In genomic region chr6:119654777-119655176, GRCm38 (mm10) we compare ENCODE assay signal across 5 mouse cellular contexts.
DNase-seq lines count a peak whose midpoint lies in the region; ATAC-seq lines count a peak whose summit lies in the region.
"Not testable (repeated sequence)": the region's sequence is repeated elsewhere in the genome, so short reads cannot be mapped to it uniquely, and the experiment has no call there.

No protein-coding gene starts in this region.

- not testable (repeated sequence) for H3K4me3 ChIP-seq in heart, embryonic 15.5 days

- peak overlapping the region; percentile 73 for H3K27ac ChIP-seq in heart, embryonic 15.5 days

- not testable (repeated sequence) for H3K27me3 ChIP-seq in heart, embryonic 15.5 days

- intact Hi-C loops in heart, postnatal 10 days (cut with DNase I), result not testable (repeated sequence)

- not testable (repeated sequence) for H3K9me3 ChIP-seq in heart, embryonic 15.5 days (replicated peaks)

- WGBS in heart, embryonic 15.5 days, result 42% methylated on average over 2 of the region's 2 CpGs

- peak; percentile 64; the same call in 1 of the 2 replicates for ATAC-seq in heart, embryonic 15.5 days (replicated peaks; ENCODE audit: insufficient number of reproducible peaks, insufficient read depth, low FRiP score, low read depth)

- not testable (repeated sequence) for H3K9ac ChIP-seq in heart, embryonic 15.5 days

- H3K4me1 ChIP-seq in heart, embryonic 15.5 days (replicated peaks), result not testable (repeated sequence)

- not testable (repeated sequence) for H3K36me3 ChIP-seq in heart, embryonic 15.5 days

- H3K4me2 ChIP-seq in heart, embryonic 15.5 days, result not testable (repeated sequence)

- DNase-seq in gastrocnemius, adult 8-10 months (ENCODE audit: low spot score in 2 of 2), result peak; percentile 38 to 66
- peak; percentile 93 for DNase-seq in heart, adult 11 months
- peak; percentile 46 for DNase-seq in heart, adult 8-10 months (ENCODE audit: low spot score)
- peak; percentile 42 to 68 for DNase-seq in heart, postnatal 10 days
